Mouse (Mus musculus): ENCODE measurements at regions not wholly inside any gene's neighbourhood (a gene's known extent, or its start where the extent isn't known, plus 50 kb on each side); places are given as distances from the start of the nearest gene placed in this dataset.

DNA sequence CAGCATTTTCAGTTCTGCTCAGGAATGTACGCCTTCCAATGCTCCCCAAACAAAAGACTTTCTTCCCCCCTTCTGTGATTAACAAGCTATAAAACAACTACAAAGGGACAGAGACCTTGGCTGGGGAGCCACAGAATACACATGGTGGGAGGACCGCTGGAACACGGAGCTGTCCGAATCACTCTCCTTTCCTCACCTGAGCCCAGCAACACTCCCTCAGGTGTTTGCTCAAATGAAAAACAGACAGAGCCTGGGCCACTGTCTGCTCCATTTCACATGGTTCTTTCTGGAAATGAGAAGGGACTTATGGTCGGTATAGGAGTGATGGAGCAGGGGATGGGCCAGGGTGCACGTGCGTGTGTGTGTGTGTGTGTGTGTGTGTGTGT is 215.9 kb downstream of the Mreg start:
- H3K4me1 ChIP-seq (replicated peaks; ENCODE audit: control insufficient read depth, insufficient read depth, low read length) = no peaks in the 10 kb centered on the region
- WGBS = 50% methylated on average over 7 of the region's 7 CpGs

GRCm38 (mm10) chr1:71995573-71996233 is 216.4 kb downstream of the Mreg start:
- Histone ChIP-seq H3K9me3 (ENCODE audit: control insufficient read depth, low read length) (no peaks in the 10 kb centered on the region), H3K27ac (ENCODE audit: low read length) (no peak overlapping the region), H3K4me2 (ENCODE audit: low read length) (no peak overlapping the region), H3K27me3 (replicated peaks; ENCODE audit: control insufficient read depth, insufficient read depth, low read length) (no peaks in the 10 kb centered on the region), H3K4me3 (replicated peaks; ENCODE audit: low read length) (no peak overlapping the region), H3K9ac (replicated peaks; ENCODE audit: low read depth, low read length) (no peak overlapping the region), H3K4me1 (replicated peaks; ENCODE audit: control insufficient read depth, insufficient read depth, low read length) (no peaks in the 10 kb centered on the region), H3K36me3 (ENCODE audit: control insufficient read depth, insufficient read depth) (no peaks in the 10 kb centered on the region)
- no peak for ATAC-seq
- WGBS = 35% methylated on average over 16 of the region's 16 CpGs

More for the DNA sequence above, 215.9 kb downstream of the Mreg start:
- H3K4me2 ChIP-seq (ENCODE audit: low read length) = no peak overlapping the region
- ATAC-seq = no peak
- H3K9ac ChIP-seq (replicated peaks; ENCODE audit: low read depth, low read length) = no peak overlapping the region
- no peak overlapping the region for H3K27ac ChIP-seq (ENCODE audit: low read length)
- H3K4me3 ChIP-seq (replicated peaks; ENCODE audit: low read length) = no peak overlapping the region
- no peaks in the 10 kb centered on the region for H3K36me3 ChIP-seq (ENCODE audit: control insufficient read depth, insufficient read depth)
- no peaks in the 10 kb centered on the region for H3K27me3 ChIP-seq (replicated peaks; ENCODE audit: control insufficient read depth, insufficient read depth, low read length)
- no peaks in the 10 kb centered on the region for H3K9me3 ChIP-seq (ENCODE audit: control insufficient read depth, low read length)

- WGBS = 94% methylated on average over 3 of the region's 3 CpGs
- no peaks in the 10 kb centered on the region for H3K36me3 ChIP-seq (ENCODE audit: control insufficient read depth, insufficient read depth)
- no peak overlapping the region for H3K27ac ChIP-seq (ENCODE audit: low read length)
- H3K4me3 ChIP-seq (replicated peaks; ENCODE audit: low read length) = no peak overlapping the region
- H3K4me1 ChIP-seq (replicated peaks; ENCODE audit: control insufficient read depth, insufficient read depth, low read length) = no peaks in the 10 kb centered on the region
- H3K4me2 ChIP-seq (ENCODE audit: low read length) = no peak overlapping the region
- no peak for ATAC-seq
- H3K9me3 ChIP-seq (ENCODE audit: control insufficient read depth, low read length) = no peaks in the 10 kb centered on the region
- H3K9ac ChIP-seq (replicated peaks; ENCODE audit: low read depth, low read length) = no peak overlapping the region
- H3K27me3 ChIP-seq (replicated peaks; ENCODE audit: control insufficient read depth, insufficient read depth, low read length) = no peaks in the 10 kb centered on the region
Observed at GRCm38 (mm10) chr1:71990936-71991335, 221.2 kb downstream of the Mreg start.

DNA sequence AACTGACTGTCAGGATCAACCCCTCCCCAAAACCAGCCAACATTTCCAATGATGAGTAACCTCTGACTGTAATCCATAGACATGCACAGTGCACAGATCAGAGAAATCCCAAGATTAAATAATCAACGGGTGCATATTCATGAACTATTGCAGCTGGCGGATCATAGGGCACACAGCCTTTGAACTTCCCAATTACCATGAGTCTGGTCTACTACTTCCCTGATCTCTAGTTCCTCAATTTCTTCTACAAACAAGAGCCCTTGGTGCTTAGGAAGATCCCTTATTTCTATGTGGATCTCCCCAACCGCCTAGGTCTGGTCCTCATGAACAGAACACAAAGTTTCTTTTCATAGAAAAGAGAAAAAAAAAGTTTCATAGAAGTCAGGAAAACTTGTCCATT is 224.0 kb downstream of the Mreg start:
- no peaks in the 10 kb centered on the region for H3K36me3 ChIP-seq (ENCODE audit: control insufficient read depth, insufficient read depth)
- no peak overlapping the region for H3K9ac ChIP-seq (replicated peaks; ENCODE audit: low read depth, low read length)
- H3K4me3 ChIP-seq (replicated peaks; ENCODE audit: low read length) = no peak overlapping the region
- no peaks in the 10 kb centered on the region for H3K9me3 ChIP-seq (ENCODE audit: control insufficient read depth, low read length)
- ATAC-seq = no peak
- H3K27ac ChIP-seq (ENCODE audit: low read length) = no peak overlapping the region
- no peaks in the 10 kb centered on the region for H3K27me3 ChIP-seq (replicated peaks; ENCODE audit: control insufficient read depth, insufficient read depth, low read length)
- H3K4me2 ChIP-seq (ENCODE audit: low read length) = no peak overlapping the region
- no peaks in the 10 kb centered on the region for H3K4me1 ChIP-seq (replicated peaks; ENCODE audit: control insufficient read depth, insufficient read depth, low read length)
- WGBS = 95% methylated on average over 3 of the region's 3 CpGs

- no peak for ATAC-seq
- H3K27ac ChIP-seq (ENCODE audit: low read length) = no peak overlapping the region
- WGBS = 86% methylated on average over 1 of the region's 1 CpGs
- no peaks in the 10 kb centered on the region for H3K27me3 ChIP-seq (replicated peaks; ENCODE audit: control insufficient read depth, insufficient read depth, low read length)
- no peak overlapping the region for H3K4me3 ChIP-seq (replicated peaks; ENCODE audit: low read length)
- H3K36me3 ChIP-seq (ENCODE audit: control insufficient read depth, insufficient read depth) = no peaks in the 10 kb centered on the region
- no peaks in the 10 kb centered on the region for H3K4me1 ChIP-seq (replicated peaks; ENCODE audit: control insufficient read depth, insufficient read depth, low read length)
- H3K4me2 ChIP-seq (ENCODE audit: low read length) = no peak overlapping the region
- H3K9me3 ChIP-seq (ENCODE audit: control insufficient read depth, low read length) = no peaks in the 10 kb centered on the region
- no peak overlapping the region for H3K9ac ChIP-seq (replicated peaks; ENCODE audit: low read depth, low read length)
Observed at GRCm38 (mm10) chr1:71986047-71986446, 226.1 kb downstream of the Mreg start.

DNA sequence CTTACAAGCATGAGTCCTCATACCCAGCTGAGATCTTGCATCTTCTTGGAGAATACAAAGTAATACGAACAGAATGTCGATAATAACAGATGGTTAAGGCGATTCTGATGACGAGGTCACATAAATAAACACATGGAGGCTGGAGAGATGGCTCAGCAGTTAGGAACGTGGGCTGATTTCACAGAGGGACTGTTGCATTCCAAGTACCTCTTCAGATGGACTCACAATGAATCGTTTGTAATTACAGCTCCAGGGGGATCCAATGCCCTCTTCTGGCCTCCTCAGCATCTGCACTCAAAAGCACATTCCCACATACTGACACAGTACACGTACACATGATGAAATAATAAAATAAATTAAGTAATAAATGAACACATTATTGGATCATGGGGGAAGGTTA is 228.3 kb downstream of the Mreg start:
- Histone ChIP-seq H3K4me1 (replicated peaks; ENCODE audit: control insufficient read depth, insufficient read depth, low read length) (no peaks in the 10 kb centered on the region), H3K4me3 (replicated peaks; ENCODE audit: low read length) (no peak overlapping the region), H3K36me3 (ENCODE audit: control insufficient read depth, insufficient read depth) (no peaks in the 10 kb centered on the region), H3K27ac (ENCODE audit: low read length) (no peak overlapping the region), H3K4me2 (ENCODE audit: low read length) (no peak overlapping the region), H3K27me3 (replicated peaks; ENCODE audit: control insufficient read depth, insufficient read depth, low read length) (no peaks in the 10 kb centered on the region), H3K9ac (replicated peaks; ENCODE audit: low read depth, low read length) (no peak overlapping the region), H3K9me3 (ENCODE audit: control insufficient read depth, low read length) (no peaks in the 10 kb centered on the region)
- 85% methylated on average over 7 of the region's 7 CpGs for WGBS
- no peak for ATAC-seq

DNA sequence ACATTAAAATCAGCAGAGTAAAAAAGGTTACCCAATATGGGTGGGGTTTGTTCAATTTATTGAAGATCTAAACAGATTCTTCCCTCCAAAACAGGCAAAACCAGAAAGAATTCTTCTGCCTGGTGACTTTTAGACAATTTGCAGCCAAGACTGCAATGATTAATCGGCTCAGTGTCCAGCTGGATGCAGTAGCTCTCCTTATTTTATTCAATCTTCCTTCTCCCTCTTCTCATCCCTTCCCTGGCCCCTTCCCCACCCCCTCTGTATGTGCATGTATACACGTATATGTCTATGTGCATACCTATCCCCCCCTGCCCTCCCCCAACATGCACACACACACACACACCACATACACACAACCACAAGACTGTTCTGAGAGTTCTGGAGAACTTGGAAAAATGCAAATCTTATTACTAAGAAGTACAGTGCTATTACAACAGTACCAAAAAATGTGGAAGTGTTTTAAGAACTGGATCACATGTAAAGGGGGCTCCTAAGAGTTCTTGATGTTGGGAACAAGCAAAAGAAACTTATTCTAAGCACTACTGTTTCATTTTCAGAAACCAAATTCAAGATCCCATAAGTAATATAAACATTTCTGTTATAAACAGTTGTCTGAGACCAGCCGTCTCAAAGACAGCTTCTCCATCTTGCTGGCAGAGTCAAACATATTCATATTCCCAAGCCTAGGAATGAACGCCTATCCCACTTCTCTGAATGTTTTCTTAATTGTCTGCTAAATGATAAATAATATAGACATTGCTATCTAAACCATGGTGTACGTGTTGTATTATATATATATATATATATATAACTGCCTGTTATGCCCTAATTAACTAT is 229.5 kb downstream of the Mreg start:
- WGBS = 85% methylated on average over 5 of the region's 5 CpGs
- Histone ChIP-seq H3K4me1 (replicated peaks; ENCODE audit: control insufficient read depth, insufficient read depth, low read length) (no peaks in the 10 kb centered on the region), H3K36me3 (ENCODE audit: control insufficient read depth, insufficient read depth) (no peaks in the 10 kb centered on the region), H3K27me3 (replicated peaks; ENCODE audit: control insufficient read depth, insufficient read depth, low read length) (no peaks in the 10 kb centered on the region), H3K9ac (replicated peaks; ENCODE audit: low read depth, low read length) (no peak overlapping the region), H3K4me3 (replicated peaks; ENCODE audit: low read length) (no peak overlapping the region), H3K4me2 (ENCODE audit: low read length) (no peak overlapping the region), H3K27ac (ENCODE audit: low read length) (no peak overlapping the region), H3K9me3 (ENCODE audit: control insufficient read depth, low read length) (no peaks in the 10 kb centered on the region)
- no peak for ATAC-seq

DNA sequence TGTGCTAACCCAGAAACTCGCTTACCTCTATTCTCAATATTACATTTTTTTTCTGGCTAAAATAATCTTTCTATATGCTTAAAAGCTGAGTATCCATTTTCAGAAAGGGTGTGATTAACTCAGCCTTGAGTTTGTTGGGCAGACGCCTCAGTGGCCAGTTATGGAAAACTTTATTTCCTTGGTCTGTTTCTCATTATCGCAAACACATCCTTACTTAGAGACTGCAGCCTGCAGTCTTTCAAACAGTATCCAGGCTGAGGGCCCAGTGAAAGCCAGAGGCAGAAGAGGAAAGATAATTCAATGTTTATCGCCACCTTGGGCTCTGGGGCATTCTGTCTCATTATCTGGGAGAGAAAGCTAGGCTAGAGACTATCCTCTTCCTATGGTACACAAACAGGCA is 231.5 kb downstream of the Mreg start:
- no peaks in the 10 kb centered on the region for H3K9me3 ChIP-seq (ENCODE audit: control insufficient read depth, low read length)
- WGBS = 88% methylated on average over 4 of the region's 4 CpGs
- no peaks in the 10 kb centered on the region for H3K4me1 ChIP-seq (replicated peaks; ENCODE audit: control insufficient read depth, insufficient read depth, low read length)

DNA sequence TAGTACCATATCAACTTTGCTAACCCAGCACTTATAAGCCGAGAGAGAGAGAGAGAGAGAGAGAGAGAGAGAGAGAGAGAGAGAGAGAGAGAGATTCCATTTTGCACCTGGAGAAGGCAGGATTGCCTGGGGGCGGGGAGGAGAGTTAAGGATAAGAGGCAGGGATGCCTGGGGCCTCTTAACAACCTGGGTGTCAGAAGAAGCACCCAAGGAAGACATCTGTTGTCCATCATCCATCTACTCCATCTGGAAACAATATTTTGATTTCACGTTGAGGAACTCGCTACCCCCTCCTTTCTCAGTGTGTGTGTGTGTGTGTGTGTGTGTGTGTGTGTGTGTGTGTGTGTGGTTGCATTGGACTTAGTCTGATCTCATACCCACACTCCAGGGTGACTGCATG is 232.8 kb downstream of the Mreg start:
- Histone ChIP-seq H3K9ac (replicated peaks; ENCODE audit: low read depth, low read length) (no peak overlapping the region), H3K4me3 (replicated peaks; ENCODE audit: low read length) (no peak overlapping the region), H3K4me2 (ENCODE audit: low read length) (no peak overlapping the region), H3K27ac (ENCODE audit: low read length) (no peak overlapping the region), H3K36me3 (ENCODE audit: control insufficient read depth, insufficient read depth) (no peaks in the 10 kb centered on the region), H3K9me3 (ENCODE audit: control insufficient read depth, low read length) (no peaks in the 10 kb centered on the region), H3K27me3 (replicated peaks; ENCODE audit: control insufficient read depth, insufficient read depth, low read length) (no peaks in the 10 kb centered on the region), H3K4me1 (replicated peaks; ENCODE audit: control insufficient read depth, insufficient read depth, low read length) (no peaks in the 10 kb centered on the region)
- no peak for ATAC-seq
- 83% methylated on average over 4 of the region's 4 CpGs for WGBS

More for the DNA sequence above, 231.5 kb downstream of the Mreg start:
- H3K36me3 ChIP-seq (ENCODE audit: control insufficient read depth, insufficient read depth) = no peaks in the 10 kb centered on the region
- H3K9ac ChIP-seq (replicated peaks; ENCODE audit: low read depth, low read length) = no peak overlapping the region
- no peaks in the 10 kb centered on the region for H3K27me3 ChIP-seq (replicated peaks; ENCODE audit: control insufficient read depth, insufficient read depth, low read length)
- no peak overlapping the region for H3K4me3 ChIP-seq (replicated peaks; ENCODE audit: low read length)
- no peak for ATAC-seq
- no peak overlapping the region for H3K4me2 ChIP-seq (ENCODE audit: low read length)
- H3K27ac ChIP-seq (ENCODE audit: low read length) = no peak overlapping the region

Measured in forebrain, embryonic 16.5 days (tissue).